Mouse (Mus musculus): ENCODE measurements around the gene Fut11.
"Not testable (repeated sequence)": the region's sequence is repeated elsewhere in the genome, so short reads cannot be mapped to it uniquely, and the experiment has no call there.

The Fut11 gene

GRCm38 (mm10) chr14:20677906-20678305 lies 16.9 kb upstream of the Fut11 start:
- DNase-seq = no peak

- no peak for DNase-seq
Measured at GRCm38 (mm10) chr14:20681742-20682141, 13.0 kb upstream of the Fut11 start.

- peak; percentile 20 for DNase-seq
Measured at GRCm38 (mm10) chr14:20682498-20682897, 12.3 kb upstream of the Fut11 start.

- DNase-seq = no peak
Measured at GRCm38 (mm10) chr14:20686576-20686975, 8.2 kb upstream of the Fut11 start.

- DNase-seq = no peak
Measured at GRCm38 (mm10) chr14:20689009-20689408, 5.8 kb upstream of the Fut11 start.

GRCm38 (mm10) chr14:20691772-20692171 lies 3.0 kb upstream of the Fut11 start:
- DNase-seq = no peak

- no peak for DNase-seq
Measured at GRCm38 (mm10) chr14:20693589-20694101, 1.1 kb upstream of the Fut11 start.

GRCm38 (mm10) chr14:20694185-20694883 lies 434 bp upstream of the Fut11 start:
- DNase-seq = no peak

GRCm38 (mm10) chr14:20695761-20696520 lies 1.2 kb downstream of the Fut11 start:
- peak; percentile 27 for DNase-seq

GRCm38 (mm10) chr14:20696986-20697385 lies 2.2 kb downstream of the Fut11 start:
- peak; percentile 79 for DNase-seq

- DNase-seq = no peak
Measured at GRCm38 (mm10) chr14:20698515-20698914, 3.7 kb downstream of the Fut11 start.

- no peak for DNase-seq
Measured at GRCm38 (mm10) chr14:20700362-20700761, 5.6 kb downstream of the Fut11 start.

- no peak for DNase-seq
Measured at GRCm38 (mm10) chr14:20701554-20701953, 6.8 kb downstream of the Fut11 start.

- DNase-seq = no peak
Measured at GRCm38 (mm10) chr14:20702096-20702740, 7.5 kb downstream of the Fut11 start.

GRCm38 (mm10) chr14:20702741-20703381 lies 8.1 kb downstream of the Fut11 start, which contains the start of gene Chchd1:
Chchd1 (plus strand) TSS chr14:20703006.
- DNase-seq = peak; percentile 95

- not testable (repeated sequence) for DNase-seq
Measured at GRCm38 (mm10) chr14:20703461-20703860, 8.7 kb downstream of the Fut11 start.

GRCm38 (mm10) chr14:20707201-20708190 lies 12.7 kb downstream of the Fut11 start, which contains the start of gene Zswim8:
Zswim8 (plus strand) TSS chr14:20707552.
- peak; percentile 92 for DNase-seq

GRCm38 (mm10) chr14:20708239-20708638 lies 13.5 kb downstream of the Fut11 start:
- DNase-seq = no peak

GRCm38 (mm10) chr14:20713832-20714231 lies 19.1 kb downstream of the Fut11 start:
- DNase-seq = no peak

- no peak for DNase-seq
Measured at GRCm38 (mm10) chr14:20718443-20718842, 23.7 kb downstream of the Fut11 start.

- DNase-seq = no peak
Measured at GRCm38 (mm10) chr14:20719767-20720166, 25.0 kb downstream of the Fut11 start.

GRCm38 (mm10) chr14:20721371-20721770 lies 26.6 kb downstream of the Fut11 start:
- DNase-seq = no peak

Measured in lung, postnatal 10 days (tissue).